Mouse (Mus musculus): ENCODE data around the gene Gm7073.

Gene Gm7073

GRCm38 (mm10) chrX:60539149-60539548, at the start of gene Gm7073:
Gm7073 (minus strand) TSS chrX:60539249.
- no peak for DNase-seq (ENCODE audit: low spot score in 2 of 2)

DNA sequence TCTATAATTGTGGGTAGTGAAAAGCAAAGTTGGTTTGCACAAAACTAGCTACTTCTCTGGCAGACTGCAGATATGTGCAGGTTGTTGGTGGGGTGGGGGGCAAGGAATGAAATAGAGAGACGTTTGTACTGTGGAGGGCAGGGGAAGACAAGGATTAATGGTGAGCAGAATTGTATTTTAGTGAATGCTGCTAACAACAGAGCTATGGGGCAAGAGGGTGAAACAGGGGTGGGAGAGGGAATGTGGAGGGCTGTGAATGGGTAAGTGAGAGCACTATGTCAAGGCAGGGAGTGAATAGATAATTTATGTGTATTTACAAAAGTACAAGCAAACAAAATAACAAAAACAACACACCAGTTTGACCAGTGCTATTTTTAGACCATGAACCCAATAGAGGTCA, 31.5 kb upstream of the Gm7073 start:
- no peak for DNase-seq (ENCODE audit: low spot score in 2 of 2)

- no peak for DNase-seq (ENCODE audit: low spot score in 2 of 2)
Measured at GRCm38 (mm10) chrX:60569047-60569446, 30.0 kb upstream of the Gm7073 start.

DNA sequence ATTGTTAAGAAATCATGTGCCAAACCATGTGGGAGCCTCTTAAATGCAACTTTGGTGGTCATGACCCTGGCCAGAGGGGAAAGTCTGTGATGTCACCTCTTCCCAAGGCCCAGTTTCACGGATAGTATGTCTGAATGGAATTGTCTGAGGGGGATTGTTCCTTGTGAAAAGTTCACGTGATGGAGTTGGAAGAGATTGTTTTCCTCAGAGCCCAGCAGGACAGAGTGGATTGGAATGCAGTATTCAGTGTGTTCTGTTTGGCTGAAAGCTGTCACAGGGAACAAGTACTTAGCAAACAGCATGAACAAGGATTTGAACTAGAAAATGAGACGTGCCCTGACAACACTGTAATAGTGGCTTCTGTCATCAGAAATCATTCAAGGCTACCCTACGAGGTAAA, 16.2 kb upstream of the Gm7073 start:
- DNase-seq (ENCODE audit: low spot score in 2 of 2), result no peak

GRCm38 (mm10) chrX:60547444-60548304, 8.6 kb upstream of the Gm7073 start:
- no peak for DNase-seq (ENCODE audit: low spot score in 2 of 2)

DNA sequence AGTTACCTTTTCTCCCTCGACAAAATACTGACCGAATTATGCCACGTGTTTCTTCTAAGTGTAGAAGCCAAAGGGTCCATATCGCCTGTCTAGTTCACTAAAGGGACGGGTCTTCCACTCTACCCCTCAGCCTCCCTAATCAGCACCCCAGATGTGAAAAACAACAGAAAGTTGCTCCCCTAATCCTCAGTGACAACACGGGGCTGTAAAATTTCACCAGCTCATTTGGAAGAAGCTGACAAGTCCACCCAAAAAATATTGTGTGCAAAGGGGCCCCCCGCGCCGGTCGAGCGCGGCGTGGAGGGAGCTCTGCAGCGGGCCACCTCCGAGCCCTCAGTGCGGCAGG, 8.0 kb upstream of the Gm7073 start:
- DNase-seq (ENCODE audit: low spot score in 2 of 2), result no peak

DNA sequence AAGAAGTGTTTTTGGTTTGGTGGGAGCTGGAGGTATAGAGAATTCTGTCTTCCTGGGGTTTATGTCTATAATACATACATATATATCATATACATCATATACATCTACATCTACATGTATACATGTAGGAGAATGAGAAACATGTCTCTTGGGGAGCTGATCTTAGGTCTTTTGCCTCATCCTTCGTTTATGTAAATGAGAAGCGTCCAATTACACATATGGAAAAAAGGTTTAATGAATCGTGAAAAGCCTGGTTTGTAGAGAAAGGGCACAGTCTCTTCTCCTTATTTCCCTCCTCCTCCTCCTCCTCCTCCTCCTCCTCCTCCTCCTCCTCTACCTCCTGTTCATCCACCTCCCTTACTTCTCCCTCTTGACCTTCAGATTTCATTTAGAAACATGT, 6.9 kb upstream of the Gm7073 start:
- DNase-seq (ENCODE audit: low spot score in 2 of 2), result no peak

DNA sequence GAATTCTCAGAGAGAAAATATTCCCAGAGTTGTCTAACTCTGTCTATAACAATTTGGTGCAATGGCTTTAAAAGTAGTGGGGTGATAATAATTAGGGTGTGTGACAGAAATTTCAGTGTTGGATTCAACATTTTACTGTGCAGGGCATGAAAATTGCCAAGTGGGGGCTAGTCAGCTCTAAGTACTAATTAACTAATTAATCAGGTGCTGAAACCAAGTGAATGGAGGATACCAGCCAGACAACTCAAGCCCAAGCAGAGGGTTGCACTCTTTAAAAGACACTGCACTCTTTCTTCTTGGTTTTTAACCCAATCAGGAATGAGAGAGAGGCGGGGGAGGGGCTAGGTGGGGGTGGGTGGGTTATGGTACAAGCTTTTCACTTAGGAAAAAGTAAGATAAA, 6.4 kb upstream of the Gm7073 start:
- no peak for DNase-seq (ENCODE audit: low spot score in 2 of 2)

GRCm38 (mm10) chrX:60544098-60544497, 5.0 kb upstream of the Gm7073 start:
- no peak for DNase-seq (ENCODE audit: low spot score in 2 of 2)

- DNase-seq (ENCODE audit: low spot score in 2 of 2), result no peak
Measured at GRCm38 (mm10) chrX:60542901-60543300, 3.9 kb upstream of the Gm7073 start.

GRCm38 (mm10) chrX:60503995-60504394, 35.1 kb downstream of the Gm7073 start:
- no peak for DNase-seq (ENCODE audit: low spot score in 2 of 2)

- no peak for DNase-seq (ENCODE audit: low spot score in 2 of 2)
Measured at GRCm38 (mm10) chrX:60497750-60498149, 41.3 kb downstream of the Gm7073 start.

DNA sequence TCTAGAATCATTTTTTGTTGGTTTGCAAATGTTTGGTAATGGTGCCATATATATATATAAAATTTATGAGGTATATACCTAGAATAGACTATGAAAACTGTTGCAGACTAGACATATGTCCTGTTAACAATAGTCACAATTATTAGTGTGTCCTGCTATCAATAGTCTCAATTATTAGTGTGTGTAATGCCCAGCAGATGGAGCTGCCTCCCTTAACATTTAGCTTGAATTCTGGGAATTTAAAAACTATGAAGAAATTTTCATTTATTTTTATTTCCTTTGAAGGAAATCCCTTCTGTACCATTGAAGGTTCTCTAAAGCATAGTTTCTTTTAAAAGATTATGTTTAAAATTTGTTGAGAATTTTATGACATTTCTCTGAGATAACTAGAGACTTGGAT, 43.7 kb downstream of the Gm7073 start:
- DNase-seq (ENCODE audit: low spot score in 2 of 2), result no peak

GRCm38 (mm10) chrX:60463786-60464185, 75.3 kb downstream of the Gm7073 start:
- DNase-seq (ENCODE audit: low spot score in 2 of 2), result no peak

DNA sequence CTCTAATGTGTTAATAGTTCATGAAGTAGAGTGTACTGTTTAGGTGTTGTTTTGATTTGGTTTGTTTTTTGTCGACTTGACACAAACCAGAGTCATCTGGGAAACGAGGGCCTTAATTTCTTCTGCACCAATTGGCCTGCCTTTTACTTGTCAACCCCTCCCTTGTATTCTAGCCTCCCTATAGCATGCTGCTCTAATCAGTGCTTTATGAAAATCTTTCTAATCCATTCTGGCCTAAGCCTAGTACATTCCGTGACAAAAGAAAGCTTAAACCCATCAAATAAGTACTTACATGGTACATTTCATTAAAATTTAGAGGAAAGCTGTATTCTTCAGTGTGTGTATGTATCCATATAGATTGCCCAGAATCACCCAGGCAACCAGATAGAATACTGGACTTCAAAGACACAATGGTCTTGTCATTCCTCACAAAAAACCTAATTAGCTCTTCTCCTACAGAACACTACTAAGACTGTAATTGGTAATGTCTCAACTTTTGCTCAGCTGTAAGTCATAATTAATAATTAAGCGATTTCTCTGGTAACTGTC, 124.4 kb downstream of the Gm7073 start:
- DNase-seq (ENCODE audit: low spot score in 2 of 2), result no peak

GRCm38 (mm10) chrX:60405681-60406080, 133.4 kb downstream of the Gm7073 start:
- DNase-seq (ENCODE audit: low spot score in 2 of 2), result no peak

- DNase-seq (ENCODE audit: low spot score in 2 of 2), result peak; percentile 89 to 90
Measured at GRCm38 (mm10) chrX:60404668-60405044, 134.4 kb downstream of the Gm7073 start.

DNA sequence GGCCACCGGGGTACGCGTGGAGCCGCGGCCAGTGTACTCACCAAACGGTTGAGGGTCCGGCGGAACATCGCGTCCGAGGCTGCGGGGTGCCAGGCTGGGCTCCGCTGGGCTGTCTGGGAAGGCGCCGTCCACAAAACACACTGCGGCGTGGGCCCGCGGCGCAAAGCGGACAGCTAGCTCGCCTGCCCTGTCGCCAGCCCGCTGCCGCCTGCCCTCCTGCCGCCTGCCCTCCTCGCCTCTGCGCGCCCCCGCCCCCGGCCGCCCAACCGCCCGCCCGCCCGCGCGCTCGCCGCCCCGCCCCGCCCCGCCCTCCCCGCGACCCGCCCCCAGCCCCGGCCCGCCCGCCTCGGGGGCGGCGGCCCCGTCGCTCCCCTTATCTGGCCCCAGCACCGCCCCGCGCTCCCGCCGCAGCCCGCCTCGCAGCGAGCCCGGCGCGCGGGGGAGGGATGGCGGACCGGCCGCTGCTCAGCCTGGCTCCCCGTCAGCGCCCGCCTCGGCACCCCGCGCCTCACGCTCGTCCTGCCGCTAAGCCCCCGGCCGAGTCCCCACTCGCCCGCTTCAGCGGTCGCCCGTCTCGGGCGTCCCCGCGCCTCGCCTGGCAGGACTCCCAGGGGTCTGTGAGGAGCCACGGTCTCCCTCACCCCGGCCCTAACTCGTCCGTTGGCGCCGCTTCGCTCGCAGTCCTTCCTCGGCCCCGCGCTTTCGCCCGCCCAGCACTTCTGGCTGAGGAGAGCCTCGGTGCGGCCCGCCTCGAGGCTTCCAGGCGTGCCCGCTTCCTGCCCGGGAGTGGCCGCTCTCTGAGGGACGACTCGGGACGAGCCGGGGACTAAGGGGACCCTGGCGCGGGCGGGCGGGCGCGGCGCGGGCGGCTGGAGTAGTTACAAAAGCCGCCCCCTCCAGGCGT, 135.0 kb downstream of the Gm7073 start:
- DNase-seq (ENCODE audit: low spot score in 2 of 2), result peak; percentile 61 to 67

- DNase-seq (ENCODE audit: low spot score in 2 of 2), result peak; percentile 19 to 21
Measured at GRCm38 (mm10) chrX:60403062-60403763, 135.8 kb downstream of the Gm7073 start.

- no peak for DNase-seq (ENCODE audit: low spot score in 2 of 2)
Measured at GRCm38 (mm10) chrX:60394292-60394691, 144.8 kb downstream of the Gm7073 start.

DNA sequence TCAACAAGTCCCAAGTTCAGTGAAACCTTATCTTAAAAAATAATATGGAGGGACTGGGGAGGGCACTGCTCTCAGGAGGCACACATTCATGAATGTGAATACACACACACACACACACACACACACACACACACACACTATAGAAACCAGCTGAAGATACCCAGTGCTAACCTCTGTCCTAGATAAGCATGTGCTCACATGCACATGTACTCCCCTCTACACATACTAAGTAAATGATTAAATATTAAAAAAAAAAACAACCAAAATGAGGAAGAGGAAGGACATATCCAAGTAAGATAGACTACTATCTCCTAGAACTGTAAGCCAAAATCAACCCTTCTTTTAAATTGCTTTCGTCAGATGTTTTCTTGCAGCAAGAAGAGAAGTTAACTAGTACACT, 152.2 kb downstream of the Gm7073 start:
- no peak for DNase-seq (ENCODE audit: low spot score in 2 of 2)

Data from spleen, postnatal 36 days (tissue).